Mouse (Mus musculus) liver, embryonic 14.5 days (tissue): ENCODE measurements at regions not wholly inside any gene's neighbourhood (a gene's known extent, or its start where the extent isn't known, plus 50 kb on each side); places are given as distances from the start of the nearest gene placed in this dataset.

Experiments used
- ATAC-seq: fragments of 200-750 bp; cut with Nextera tagmentation; 2 replicates; pipeline ENCODE4 v1.8.0; 2017; ENCODE audit warnings: moderate number of reproducible peaks, mild to moderate bottlenecking, moderate library complexity; ENCODE audit not compliant: insufficient read depth
- DNase-seq, 3 experiments: peaks; one replicate each; pipeline ENCODE4 v3.0.0-alpha.2; 2012 to 2013; ENCODE audit warnings: low read depth in 3 of 3, low spot score in 3 of 3
- H3K27ac ChIP-seq: fragments of 300-500 bp; sonication (generic); 2 replicates; pipeline ENCODE4 v1.5.1; 2014; ENCODE audit warnings: moderate library complexity, mild to moderate bottlenecking, control low read depth, inconsistent platforms
- H3K27me3 ChIP-seq: fragments of 300-500 bp; sonication (generic); 2 replicates; pipeline ENCODE4 v1.6.1; 2014; ENCODE audit warnings: mild to moderate bottlenecking, low read length, moderate library complexity; ENCODE audit not compliant: control insufficient read depth, insufficient read depth
- H3K36me3 ChIP-seq: fragments of 300-500 bp; sonication (generic); replicated peaks from 2 replicates; pipeline ENCODE4 v1.6.1; 2014; ENCODE audit warnings: low read depth; ENCODE audit not compliant: control insufficient read depth, insufficient read depth
- H3K4me1 ChIP-seq, 2 experiments: fragments of 200-500 bp in 1 of 2; fragments of 300-500 bp in 1 of 2; sonication (generic) in 1 of 2; replicated peaks; 2 replicates each; pipeline ENCODE4 v1.6.1; 2012 to 2014; ENCODE audit warnings: antibody characterized with exemption in 1 of 2, inconsistent platforms in 1 of 2, low read length in 1 of 2; ENCODE audit not compliant: control insufficient read depth in 2 of 2, insufficient read depth in 2 of 2
- H3K4me2 ChIP-seq: fragments of 300-500 bp; sonication (generic); 2 replicates; pipeline ENCODE4 v1.6.1; 2014; ENCODE audit warnings: low read depth, mild to moderate bottlenecking, control low read depth, moderate library complexity
- H3K4me3 ChIP-seq, 2 experiments: fragments of 200-500 bp in 1 of 2; fragments of 300-500 bp in 1 of 2; sonication (generic) in 1 of 2; 2 replicates each; pipeline ENCODE4 v1.5.1; 2012 to 2014; ENCODE audit warnings: low read depth in 2 of 2, low read length in 2 of 2, mild to moderate bottlenecking in 2 of 2, control low read depth in 1 of 2, inconsistent platforms in 1 of 2, moderate library complexity in 1 of 2; ENCODE audit not compliant: insufficient read depth in 1 of 2
- H3K9ac ChIP-seq: fragments of 300-500 bp; sonication (generic); replicated peaks from 2 replicates; pipeline ENCODE4 v1.6.1; 2014; ENCODE audit warnings: mild to moderate bottlenecking, control low read depth, moderate library complexity
- H3K9me3 ChIP-seq: fragments of 300-500 bp; sonication (generic); 2 replicates; pipeline ENCODE4 v1.6.1; 2016; ENCODE audit warnings: low read length, mixed read lengths; ENCODE audit not compliant: control insufficient read depth
- CTCF ChIP-seq: IDR thresholded peaks from 2 replicates; pipeline ENCODE4 v1.5.1; 2016; ENCODE audit warnings: antibody characterized with exemption, low read depth, control low read depth
- EP300 ChIP-seq: IDR thresholded peaks from 2 replicates; pipeline ENCODE4 v1.6.1; 2016; ENCODE audit warnings: antibody characterized with exemption, low read depth
- WGBS: fragments of 180-500 bp; shearing (Covaris S2); extraction: QIAGEN DNeasy Blood & Tissue Kit; methylation state at CpG from one replicate; pipeline ENCODE4 v1.1.7; 2014; ENCODE audit not compliant: insufficient replicate concordance; 5-methylcytosine and 5-hydroxymethylcytosine counted together

DNA sequence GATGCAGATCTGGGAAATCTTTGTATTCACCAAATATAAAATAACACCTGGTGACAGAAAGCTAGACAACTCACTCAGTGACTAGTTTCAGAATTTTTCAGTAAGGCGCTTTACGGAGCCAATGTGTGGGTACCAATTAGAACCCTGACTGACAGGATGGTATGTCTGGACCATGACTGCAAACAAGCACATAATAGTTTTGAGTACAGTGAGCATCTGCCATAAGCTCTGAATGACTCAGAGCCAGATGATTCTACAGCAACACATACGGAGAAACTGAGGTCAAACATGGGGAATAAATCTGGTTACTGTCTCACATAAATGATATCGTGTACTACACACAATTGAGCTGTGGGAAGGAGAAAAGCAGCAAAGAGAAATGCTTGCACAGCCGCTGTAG lies 339.9 kb upstream of the Slc24a5 start:
- TF ChIP-seq EP300 = no peak
- no peak for TF ChIP-seq CTCF
- no peak overlapping the region for H3K4me2 ChIP-seq
- no peak for DNase-seq
- no peak for ATAC-seq
- H3K9me3 ChIP-seq = no peaks in the 10 kb centered on the region
- H3K4me1 ChIP-seq = no peaks in the 10 kb centered on the region
- H3K4me3 ChIP-seq = no peak overlapping the region
- no peaks in the 10 kb centered on the region for H3K27me3 ChIP-seq
- no peaks in the 10 kb centered on the region for H3K36me3 ChIP-seq
- no peak overlapping the region for H3K27ac ChIP-seq
- WGBS = 64% methylated on average over 5 of the region's 5 CpGs
- H3K9ac ChIP-seq = no peak overlapping the region

DNA sequence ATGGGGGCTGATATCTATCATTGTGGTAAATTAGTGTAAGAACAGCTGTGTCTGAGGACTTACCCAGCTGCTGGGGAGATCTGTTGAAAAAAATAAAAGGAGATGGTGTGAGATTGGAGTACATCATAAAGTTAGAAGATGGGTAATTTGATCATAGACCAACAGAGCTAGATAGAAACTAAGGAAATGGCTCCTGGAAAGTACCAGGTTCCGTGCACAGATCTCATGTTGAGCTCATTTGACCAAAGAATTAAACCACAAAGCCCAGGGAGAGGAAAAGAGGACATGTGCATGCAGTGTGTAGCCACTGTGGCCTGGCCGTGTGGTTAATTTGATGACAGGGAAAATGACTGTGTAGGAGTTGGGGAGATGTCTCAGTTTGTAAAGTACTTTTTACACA lies 335.3 kb upstream of the Slc24a5 start:
- DNase-seq (no peak), ATAC-seq (no peak)
- WGBS = 18% methylated on average over 2 of the region's 2 CpGs
- no peak for TF ChIP-seq CTCF
- TF ChIP-seq EP300 = no peak
- Histone ChIP-seq H3K4me1 (no peaks in the 10 kb centered on the region), H3K4me3 (no peak overlapping the region), H3K9me3 (no peaks in the 10 kb centered on the region), H3K27me3 (no peaks in the 10 kb centered on the region), H3K27ac (no peak overlapping the region), H3K36me3 (no peaks in the 10 kb centered on the region), H3K9ac (no peak overlapping the region), H3K4me2 (no peak overlapping the region)

DNA sequence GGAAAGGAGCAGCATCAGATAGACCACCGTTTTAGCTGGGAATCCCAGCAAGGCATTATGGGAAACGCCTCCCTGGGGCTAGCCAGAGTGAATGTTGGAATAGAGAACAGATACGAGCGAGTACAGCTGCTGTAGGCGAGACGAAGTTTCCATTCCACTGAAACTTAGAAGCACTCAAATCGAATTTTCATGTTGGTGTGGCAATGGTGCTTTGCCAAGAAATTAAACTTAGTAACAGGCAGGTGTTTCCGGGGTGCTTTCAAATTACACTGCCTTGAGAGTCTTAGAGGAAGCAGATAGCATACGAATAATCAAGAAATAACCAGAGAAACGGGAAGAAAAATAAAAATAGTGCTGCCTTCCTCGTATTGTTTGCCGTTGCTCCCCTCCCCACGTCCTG lies 327.1 kb upstream of the Slc24a5 start:
- no peak for DNase-seq
- no peak overlapping the region for H3K4me3 ChIP-seq
- H3K27me3 ChIP-seq = no peaks in the 10 kb centered on the region
- no peaks in the 10 kb centered on the region for H3K36me3 ChIP-seq
- ATAC-seq = no peak
- no peaks in the 10 kb centered on the region; a peak in 1 of 4 replicates for H3K4me1 ChIP-seq
- H3K9me3 ChIP-seq = no peaks in the 10 kb centered on the region
- TF ChIP-seq CTCF = no peak
- TF ChIP-seq EP300 = no peak
- no peak overlapping the region for H3K27ac ChIP-seq
- 25% methylated on average over 13 of the region's 13 CpGs for WGBS
- H3K4me2 ChIP-seq = no peak overlapping the region
- H3K9ac ChIP-seq = no peak overlapping the region

DNA sequence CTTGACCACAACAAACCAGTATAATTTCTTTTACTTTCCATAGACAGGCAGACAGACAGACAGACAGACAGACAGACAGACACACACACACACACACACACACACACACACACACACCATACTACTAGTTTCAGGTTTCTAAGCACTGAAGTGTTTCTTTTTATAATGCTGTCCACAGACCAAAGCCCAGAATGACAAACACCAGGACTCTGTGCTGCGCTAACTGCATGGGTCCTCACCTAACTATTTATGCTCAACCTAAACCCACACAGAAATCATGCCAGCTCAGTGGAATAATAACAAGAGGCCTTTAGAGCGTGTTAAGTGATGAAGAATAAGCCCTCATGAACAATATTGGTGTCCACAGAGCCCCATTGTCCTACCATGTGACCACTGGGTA lies 325.0 kb upstream of the Slc24a5 start:
- H3K27ac ChIP-seq = no peak overlapping the region
- no peak for DNase-seq
- no peak overlapping the region for H3K4me3 ChIP-seq
- ATAC-seq = no peak
- no peak overlapping the region for H3K9ac ChIP-seq
- no peaks in the 10 kb centered on the region for H3K36me3 ChIP-seq
- no peaks in the 10 kb centered on the region for H3K9me3 ChIP-seq
- 53% methylated on average over 2 of the region's 2 CpGs for WGBS
- TF ChIP-seq EP300 (no peak), CTCF (no peak)
- H3K4me2 ChIP-seq = no peak overlapping the region
- no peaks in the 10 kb centered on the region for H3K27me3 ChIP-seq
- H3K4me1 ChIP-seq = no peaks in the 10 kb centered on the region; a peak in 1 of 4 replicates

- no peaks in the 10 kb centered on the region for H3K27me3 ChIP-seq
- 37% methylated on average over 2 of the region's 2 CpGs for WGBS
- DNase-seq (no peak), ATAC-seq (no peak)
- H3K9ac ChIP-seq = no peak overlapping the region
- H3K4me1 ChIP-seq = no peaks in the 10 kb centered on the region; a peak in 1 of 4 replicates
- H3K4me3 ChIP-seq = no peak overlapping the region
- H3K9me3 ChIP-seq = no peaks in the 10 kb centered on the region
- no peak for TF ChIP-seq CTCF
- TF ChIP-seq EP300 = no peak
- no peaks in the 10 kb centered on the region for H3K36me3 ChIP-seq
- H3K4me2 ChIP-seq = no peak overlapping the region
- no peak overlapping the region for H3K27ac ChIP-seq
Measured at GRCm38 (mm10) chr2:124745045-124745444, 322.9 kb upstream of the Slc24a5 start.
